Mouse (Mus musculus) megakaryocyte, adult 5-6 weeks (primary cell): ENCODE data around the gene Ptma. TPM values are rescaled to one million over a fixed set of nuclear protein-coding genes. Genes with fewer than 3 reads are reported as not detected.
"Not testable (repeated sequence)": the region's sequence is repeated elsewhere in the genome, so short reads cannot be mapped to it uniquely, and the experiment has no call there.

Experiments used
- ATAC-seq: 2 replicates; pipeline ENCODE4 v1.8.0; 2016; ENCODE audit warnings: mild to moderate bottlenecking, inconsistent platforms; ENCODE audit not compliant: poor library complexity, severe bottlenecking
- total RNA-seq, 2 experiments: library from RNA; stranded (forward) in 1 of 2; stranded (reverse) in 1 of 2; fragments of 153-499, 151-499 nt in 1 of 2; fragments of 221-1000, 200-1000 nt in 1 of 2; gene quantifications; 2 replicates each; pipeline versions ENCODE4 v1.2.3 to v1.2.4; 2015 to 2017

Gene Ptma
- total RNA-seq (2015) (3,234 and 3,618 TPM in 2 replicates), total RNA-seq (2017) (4,288 and 4,305 TPM in 2 replicates)

DNA sequence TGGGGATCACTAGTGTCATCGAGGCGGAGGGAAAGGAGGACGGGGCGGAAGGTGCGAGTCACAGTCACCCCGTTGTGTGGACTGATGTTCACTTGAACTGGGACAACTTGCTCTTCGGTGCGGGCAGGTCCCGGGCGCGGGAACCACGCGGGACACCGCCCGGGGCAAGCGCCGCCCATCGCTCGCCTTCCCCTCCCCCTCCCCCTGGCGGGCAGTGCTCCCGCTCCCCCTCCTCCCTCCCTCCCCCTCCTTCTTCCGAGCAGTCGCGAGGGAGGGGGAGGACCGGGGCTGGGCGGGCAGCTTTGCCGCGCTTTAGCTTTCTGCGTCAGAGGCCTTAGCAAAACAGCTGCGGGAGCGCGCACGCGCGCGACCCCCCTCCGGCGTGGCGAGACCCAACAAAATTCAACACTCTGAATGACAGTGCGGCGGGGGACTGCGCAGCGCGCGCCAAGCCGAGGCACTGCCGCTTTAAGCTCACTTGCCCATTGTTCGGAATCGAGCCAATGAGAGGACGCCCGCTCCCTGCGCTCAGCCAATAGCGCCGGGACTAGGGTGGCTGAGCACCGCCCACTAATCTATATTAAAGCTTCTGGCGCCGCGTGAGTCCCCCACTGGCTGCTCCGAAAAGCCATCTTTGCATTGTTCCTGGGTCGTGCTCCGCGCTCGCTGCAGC, at the start of gene Ptma:
Ptma (plus strand) TSS at position 611 of the 673 bp plus-strand sequence.
- ATAC-seq = peak; percentile 58

DNA sequence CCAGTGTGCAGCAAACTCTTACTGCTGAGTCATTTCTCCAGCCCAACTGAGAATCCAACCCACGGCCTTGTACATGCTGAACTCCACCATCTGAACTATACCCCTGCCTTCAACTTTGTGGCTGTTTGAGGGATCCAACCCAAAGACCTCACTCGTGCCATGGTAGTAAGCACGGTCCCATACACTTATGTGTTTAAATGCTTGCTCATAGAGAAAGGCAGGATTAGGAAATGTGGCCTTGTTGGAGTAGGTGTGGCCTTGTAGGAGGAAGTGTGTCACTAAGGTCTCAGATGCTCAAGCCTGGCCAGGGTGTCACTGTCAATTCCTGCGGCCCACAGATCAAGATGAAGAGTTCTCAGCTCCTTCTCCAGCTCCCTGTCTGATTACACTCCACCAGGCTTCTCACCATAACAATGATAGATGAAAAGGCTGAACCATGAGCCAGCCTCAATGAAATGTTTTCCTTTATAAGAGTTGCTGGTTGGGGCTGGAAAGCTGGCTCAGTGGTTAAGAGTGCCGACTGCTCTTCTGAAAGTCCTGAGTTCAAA, 48.7 kb upstream of the Ptma start:
- peak; percentile 12; the same call in 1 of the 2 replicates for ATAC-seq

DNA sequence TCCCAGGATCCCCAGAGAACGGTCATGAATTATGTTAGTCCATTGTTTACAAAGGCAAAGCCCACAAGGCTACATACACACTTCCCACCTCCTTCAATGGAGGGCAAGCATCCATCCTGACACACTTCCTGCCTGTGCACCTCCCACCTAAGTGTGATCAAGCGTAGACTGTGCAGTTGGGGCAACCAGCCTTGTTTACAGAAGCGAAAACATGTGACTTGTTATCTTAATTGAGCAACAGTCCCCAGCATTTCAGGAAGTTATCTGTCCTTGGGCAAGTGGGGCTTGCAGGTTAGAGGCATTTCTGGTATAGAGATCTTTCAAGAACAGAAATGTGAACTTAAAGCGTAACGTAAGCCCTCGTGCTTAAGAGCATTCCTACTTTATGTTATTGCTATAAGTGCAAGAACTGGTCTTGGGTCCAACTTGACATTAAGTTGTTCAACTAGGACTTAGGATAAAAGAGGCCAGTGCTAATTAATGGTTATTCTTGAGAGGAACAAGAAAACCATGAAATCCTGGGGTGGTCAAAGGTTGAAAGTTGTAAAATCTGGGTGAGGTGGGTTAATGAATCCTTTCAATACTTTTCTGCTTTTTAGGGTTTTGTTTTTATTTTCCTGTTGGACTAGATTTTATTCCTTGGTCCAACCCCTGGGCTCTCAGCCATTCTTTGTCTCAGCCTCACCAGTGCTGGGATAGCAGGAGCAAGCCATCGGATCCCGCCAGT, 47.3 kb upstream of the Ptma start:
- peak; percentile 97 for ATAC-seq

DNA sequence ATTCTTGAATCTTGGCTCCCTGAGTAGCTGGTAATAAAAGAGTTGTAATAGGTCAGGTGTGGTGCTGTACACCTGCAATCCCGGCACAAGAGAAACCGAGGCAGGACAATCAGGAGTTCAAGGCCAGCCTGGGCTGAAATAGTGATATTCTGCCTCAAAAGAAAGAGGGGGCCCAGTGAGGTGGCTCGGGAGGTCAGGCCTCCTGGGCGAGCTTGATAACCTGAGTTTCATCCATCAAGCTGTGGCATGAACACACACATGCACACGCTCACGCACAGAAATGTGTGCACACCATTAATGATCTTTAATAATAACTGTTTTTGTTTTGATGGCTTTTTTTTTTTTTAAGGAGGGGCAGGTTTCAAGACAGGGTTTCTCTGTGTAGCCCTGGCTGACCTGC, 46.2 kb upstream of the Ptma start:
- ATAC-seq = no peak

DNA sequence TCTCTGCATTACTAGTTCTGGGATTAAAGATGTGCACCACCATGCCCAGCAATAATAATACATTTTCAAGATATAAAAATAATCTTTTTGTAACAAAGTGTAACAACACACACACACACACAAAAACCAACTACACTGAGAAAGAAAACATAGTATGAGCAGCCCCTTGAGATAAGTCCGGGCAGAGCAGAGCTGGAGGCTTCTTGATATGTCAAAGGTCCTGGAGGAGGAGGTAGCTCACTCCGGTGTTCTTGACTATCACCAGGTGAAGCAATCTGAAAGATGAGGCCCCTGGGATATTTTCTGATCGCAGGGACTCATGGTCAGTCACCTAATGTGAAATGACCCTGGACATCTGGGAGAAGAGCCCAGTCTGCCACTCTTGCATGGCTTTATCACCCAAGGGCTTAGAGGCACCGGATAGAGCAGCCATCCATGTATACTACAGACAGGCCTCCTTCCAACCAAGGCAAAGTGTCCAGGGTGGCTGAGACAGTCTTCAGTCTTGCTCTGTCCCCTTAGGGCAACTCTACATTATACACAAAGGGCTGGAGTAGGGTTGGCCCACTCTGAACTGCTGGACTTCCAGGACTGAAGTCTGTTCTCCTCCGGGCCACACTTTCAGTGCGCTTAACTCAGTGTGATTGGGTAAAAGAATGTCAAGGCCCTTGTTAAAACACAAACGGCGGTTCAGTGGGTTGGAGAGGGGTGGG, 45.6 kb upstream of the Ptma start:
- ATAC-seq = no peak

DNA sequence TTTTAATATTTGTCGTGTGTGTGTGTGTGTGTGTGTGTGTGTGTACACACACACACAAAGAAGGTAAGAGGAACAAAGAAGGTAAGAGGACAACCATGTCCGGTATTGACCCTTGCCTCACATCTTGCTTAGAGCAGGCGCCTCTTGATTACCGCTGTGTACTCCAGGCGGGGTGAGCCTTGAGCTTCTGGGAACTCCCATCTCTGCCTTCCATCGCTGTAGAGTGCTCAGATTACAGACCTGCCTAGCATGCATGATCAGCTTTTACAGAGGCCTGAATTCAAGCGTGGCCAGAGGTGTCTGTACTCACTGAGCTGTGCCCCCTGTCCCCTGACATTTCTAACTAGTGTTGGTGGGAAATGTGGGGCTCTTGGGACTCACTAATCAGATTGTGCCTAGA, 45.1 kb upstream of the Ptma start:
- ATAC-seq = no peak

DNA sequence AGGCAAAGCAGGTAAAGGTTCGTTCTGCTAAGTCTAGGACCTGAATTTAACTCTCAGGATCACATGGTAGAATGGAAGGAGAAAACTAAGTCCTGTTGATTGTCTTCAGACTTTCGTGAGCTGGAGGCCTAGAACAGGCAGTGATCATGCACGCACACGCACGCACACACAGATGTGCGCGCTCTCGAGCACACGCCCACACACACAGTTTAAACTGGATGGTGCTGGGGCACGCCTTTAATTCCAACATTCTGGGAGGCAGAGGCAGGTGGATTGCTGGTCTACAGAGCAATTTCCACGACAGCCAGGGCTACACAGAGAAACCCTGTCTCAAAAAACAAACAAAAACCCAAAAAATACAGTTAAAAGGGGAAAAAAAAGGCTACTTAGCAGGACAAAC, 44.2 kb upstream of the Ptma start:
- ATAC-seq = no peak

DNA sequence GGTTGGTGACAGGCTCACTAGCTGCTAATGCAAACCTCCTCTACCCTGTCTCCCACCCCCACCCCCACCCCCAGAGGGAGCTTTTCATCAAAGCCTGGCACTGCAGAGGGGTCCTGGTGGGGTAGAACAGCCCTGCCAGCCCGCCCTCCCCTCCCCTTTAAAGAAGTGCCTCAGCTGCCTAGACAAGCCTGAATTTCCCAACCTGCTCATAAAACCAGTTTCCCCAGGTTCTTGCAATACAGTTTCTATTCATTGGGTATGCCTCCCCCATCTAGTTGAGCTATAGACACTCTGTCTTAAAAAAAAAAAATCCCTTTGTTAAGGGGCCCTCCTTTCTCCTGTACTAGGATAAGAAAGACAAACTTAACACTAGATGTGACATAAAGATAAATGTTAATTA, 43.8 kb upstream of the Ptma start:
- no peak for ATAC-seq

DNA sequence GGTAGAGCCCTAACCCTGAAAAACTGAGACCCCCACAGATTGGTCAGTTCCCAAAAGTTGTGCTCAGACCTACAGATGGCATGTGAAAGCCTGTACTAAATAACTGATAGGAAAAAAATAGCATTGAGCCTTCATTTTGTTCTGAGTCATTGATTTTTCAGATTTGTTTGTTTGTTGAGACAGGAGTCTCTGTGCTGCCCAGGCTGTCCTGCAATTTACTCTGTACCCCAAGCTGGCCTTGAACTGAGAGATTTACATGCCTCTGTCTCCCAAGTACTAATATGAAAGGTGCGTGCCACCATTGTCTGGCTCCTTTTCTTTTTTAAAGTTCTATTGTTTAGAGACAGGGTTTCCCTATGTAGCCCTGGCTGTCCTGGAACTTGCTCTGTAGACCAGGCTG, 41.2 kb upstream of the Ptma start:
- no peak for ATAC-seq

DNA sequence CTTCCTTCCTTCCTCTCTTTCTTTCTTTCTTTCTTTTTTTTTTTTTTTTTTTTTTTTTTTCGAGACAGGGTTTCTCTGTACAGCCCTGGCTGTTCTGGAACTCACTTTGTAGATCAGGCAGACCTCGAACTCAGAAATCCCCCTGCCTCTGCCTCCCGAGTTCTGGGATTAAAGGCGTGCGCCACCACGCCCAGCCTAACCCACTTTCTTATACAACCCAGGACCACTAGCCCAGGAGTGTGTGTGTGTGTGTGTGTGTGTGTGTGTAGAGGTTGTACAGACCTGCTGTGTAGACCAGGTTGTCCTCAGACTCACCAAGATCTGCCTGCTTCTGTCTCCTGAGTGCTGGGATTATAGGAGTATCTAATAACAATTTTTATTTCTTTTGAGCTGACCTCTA, 40.7 kb upstream of the Ptma start:
- ATAC-seq = not testable (repeated sequence)

DNA sequence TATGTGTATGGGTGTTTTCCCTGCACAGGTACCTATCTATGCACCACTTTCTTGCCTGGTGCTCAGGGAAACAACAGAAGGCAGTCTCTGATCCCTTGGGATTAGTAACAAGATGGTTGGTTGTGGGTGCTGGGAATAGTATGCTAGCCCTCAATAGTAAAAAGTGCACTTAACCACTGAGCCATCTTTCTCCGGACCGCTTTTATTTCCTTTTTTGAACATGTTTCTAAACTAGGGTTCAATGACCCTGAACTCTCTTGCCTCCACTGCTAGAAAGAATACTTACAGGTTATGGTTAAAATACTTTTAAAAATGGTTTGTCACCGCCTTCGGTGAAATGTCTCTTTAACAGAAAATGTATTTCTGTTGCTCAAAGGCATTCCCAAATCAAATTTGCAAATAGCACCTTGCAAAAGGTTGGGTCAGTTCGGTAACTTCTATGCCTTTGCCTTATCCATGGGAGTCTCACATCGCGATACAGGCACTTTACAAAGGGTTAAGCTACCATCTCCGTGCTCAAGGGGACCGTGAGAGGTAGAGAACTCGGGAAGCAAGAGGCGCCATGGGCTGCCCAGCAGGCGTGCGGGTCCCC, 39.7 kb upstream of the Ptma start:
- ATAC-seq = no peak

DNA sequence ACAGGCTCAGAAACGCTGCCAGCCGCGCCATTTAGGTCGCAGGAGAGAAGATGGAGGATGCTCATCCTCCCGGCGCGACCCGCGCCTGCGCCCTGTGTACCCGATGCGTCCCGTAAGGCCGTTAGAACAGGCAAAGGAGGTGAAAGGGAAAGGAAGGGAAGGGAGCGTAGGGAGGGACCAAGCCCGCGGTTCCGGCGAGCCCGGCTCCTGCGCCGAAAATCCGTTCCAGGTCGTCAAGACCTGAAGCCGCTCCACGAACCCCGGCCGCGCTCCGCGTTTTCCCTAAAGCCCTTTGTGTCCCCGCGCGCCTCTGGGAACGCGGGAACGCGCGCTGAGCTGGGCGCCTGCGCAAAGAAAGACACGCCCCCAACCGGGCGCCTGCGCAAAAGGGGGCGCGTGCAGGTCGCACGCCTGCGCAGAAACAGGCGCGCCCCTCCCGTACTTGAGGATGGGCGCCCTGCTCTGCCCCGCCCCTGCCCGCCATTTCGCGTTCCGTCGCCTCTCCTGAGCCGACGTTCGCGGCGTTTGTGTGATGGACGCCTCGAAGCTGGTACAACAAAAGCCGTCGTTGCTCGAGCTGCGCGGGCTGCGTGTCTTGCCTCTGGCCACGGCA, 39.1 kb upstream of the Ptma start:
- ATAC-seq = peak; percentile 87

DNA sequence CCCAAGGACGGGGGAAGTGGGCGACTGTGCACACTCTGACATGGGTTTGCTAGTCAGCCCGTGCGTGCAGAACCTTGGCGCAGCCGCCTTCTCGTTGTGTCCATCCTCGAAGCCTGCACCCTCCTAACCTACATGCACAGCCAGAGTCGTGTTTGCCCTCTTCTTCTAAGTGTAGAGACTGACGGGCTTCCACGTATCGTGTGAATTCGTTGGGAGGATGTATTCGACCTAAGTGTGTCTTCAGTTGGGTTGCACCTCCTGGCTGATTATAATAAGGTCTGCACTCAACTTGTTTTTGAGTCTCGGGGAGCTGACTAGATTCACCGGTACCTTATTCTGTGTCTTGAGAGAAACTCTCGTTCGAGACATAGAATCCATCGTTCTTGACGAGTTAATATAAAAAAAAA, 38.6 kb upstream of the Ptma start:
- peak; percentile 3; the same call in 1 of the 2 replicates for ATAC-seq

DNA sequence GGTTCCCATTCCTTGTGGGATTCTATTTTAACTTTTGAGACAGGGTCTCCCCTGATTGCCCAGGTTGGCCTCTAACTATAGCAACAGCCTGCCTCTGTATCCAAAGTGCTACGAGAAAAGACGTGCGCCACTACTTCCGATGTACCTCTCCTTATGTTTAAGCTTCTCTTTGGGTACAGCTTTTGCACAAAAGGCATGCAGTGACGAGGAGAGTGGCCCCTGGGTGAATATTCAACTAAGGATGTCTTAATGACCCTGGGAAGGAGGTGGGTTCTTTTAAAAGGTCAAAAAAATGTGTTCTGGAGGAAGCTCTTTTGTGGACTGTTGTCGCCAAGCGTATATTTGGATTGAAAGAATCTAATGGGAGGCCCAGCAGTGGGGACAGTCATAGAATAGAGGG, 38.2 kb upstream of the Ptma start:
- ATAC-seq = no peak

DNA sequence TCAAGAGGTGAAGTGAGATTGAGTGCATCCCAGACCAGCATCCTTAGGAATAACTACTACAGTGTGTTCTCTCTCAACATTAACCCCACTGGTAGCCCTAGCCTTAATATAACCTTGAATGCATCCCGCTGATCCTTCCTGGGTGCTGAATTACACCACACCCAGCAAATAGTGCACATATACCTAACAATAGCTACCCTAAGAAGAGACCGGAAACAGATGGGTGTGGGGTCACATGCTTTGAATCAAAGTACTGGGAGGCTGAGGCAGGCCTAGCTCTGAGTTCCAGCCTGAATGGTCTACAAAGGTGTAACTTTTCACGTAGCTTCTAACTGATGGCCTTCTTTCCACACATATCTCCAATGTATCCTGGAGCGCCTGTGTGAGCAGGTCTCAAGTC, 37.8 kb upstream of the Ptma start:
- ATAC-seq = no peak

DNA sequence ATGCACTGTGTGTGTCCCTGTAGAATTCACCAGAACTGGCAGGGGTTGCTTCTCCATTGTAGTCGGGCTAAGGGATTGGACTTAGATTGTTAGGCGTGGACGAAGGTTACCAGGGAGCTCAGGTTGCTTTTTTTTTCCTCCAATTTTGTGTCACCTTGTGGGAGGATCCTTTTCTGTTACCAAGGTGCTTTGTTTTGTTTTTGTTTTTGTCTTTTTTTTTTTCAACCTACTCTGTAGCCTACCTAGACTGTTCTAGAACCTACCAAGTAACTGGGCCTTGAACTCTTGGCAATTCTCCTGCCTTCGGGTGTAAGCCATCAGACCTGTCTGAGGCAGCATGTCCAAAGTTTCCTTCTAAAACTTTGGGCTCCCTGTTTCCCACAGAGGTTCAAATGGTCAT, 36.6 kb upstream of the Ptma start:
- no peak for ATAC-seq

DNA sequence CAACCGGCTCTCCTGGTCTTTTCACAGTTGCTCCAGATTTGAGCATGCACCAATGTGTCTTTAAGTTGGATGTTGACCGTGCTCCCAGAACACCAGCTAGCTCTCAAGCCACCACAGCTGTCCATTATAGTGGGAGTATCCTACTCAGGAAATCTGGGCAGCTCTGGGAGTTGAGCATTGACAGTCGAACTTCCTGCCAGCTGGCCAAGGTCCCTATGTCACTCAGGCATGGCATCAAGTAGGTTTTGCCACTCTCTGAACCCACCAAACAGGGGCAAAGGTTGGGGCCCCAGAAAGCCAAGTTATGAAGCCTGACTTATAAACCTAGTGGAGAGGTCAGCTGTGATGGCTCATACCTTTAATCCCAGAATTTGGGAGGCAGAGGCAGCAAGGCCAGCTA, 35.8 kb upstream of the Ptma start:
- no peak for ATAC-seq

DNA sequence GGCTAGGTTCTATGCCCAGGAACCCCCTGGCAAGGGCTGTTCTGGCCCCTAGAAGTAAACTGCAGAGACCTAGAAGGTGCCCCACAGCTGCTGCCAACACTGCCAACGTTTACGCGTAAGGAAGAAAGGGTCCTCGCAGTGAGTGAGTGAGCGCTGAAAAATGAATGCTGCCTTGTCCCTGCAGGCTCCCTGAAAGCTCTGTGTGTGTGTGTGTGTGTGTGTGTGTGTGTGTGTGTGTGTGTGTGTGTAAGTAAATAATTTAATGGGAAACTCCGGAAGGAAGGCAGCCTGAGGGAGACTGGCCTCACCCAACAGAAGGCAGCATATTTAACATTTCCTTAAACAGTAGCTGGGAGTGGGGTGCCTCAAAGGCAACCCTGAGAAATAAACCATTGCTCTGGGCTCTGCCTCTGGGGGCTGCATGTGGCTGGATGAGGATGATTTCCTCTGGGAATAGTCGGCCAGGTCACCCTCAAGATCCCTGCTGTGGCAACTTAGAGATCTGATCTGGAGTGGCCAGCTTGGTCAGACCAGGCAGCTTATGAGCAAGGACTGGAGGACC, 34.9 kb upstream of the Ptma start:
- no peak for ATAC-seq

DNA sequence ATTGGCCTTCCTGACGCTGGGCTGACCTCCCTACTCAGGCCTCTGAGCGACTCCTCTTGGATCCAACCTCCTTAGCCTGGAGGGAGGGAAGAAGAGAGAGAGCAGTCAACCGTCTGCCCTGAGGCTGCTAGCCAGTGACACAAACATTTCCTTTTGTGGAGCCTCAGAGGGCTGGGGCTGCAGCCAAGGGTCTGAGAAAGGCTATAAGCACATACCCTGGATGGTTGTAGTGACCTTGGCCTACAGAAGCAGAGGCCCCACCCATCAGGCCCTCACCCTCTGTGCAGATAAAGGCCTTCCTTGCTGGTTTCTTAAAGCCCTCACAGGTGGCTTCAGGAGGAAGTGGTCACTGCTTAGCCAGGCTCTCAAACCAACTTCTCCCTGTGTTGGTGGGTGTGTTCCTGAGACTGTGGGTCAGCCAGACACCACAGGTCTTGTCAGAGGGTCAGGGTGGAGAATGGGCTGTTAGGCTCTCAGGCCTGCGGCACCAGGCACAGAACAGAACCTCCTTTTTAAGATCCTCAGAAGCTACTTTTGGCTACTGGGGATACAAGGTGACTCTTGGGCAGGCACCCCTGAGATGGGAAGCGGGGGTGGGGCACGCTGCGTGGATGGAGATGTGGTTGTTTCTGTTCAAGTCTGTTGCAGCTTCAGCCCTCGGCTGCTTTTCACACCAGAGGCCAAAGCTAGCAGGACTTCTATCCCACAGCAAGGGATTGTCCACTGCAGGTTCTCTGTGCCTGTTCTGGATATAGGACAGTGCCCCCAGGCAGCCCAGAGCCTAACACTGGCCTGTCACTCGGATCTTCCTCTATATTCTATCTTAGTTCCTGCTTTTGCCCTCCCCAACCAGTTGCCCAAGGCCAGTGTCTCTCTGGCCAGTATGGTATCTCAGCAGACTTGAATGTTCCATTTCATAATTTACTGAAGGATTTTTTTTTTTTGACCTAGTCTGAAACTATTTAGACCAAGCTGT, 34.1 kb upstream of the Ptma start:
- ATAC-seq = peak; percentile 88
